Mouse (Mus musculus) gastrocnemius, postnatal 4 days (tissue): Measurements from ENCODE around the gene Olfr1135. TPM values are rescaled to one million over a fixed set of nuclear protein-coding genes. Genes with fewer than 3 reads are reported as not detected.

ENCODE experiments used
- DNase-seq, 2 experiments: peaks; one replicate each; pipeline ENCODE4 v3.0.0; 2021 to 2022; ENCODE audit warnings: low spot score in 2 of 2, mixed read lengths in 2 of 2
- long read RNA-seq, 2 experiments: library from polyadenylated mRNA; stranded (forward); transcript quantifications; one replicate each; pipeline ENCODE4 v2.0.0; 2021
- total RNA-seq, 2 experiments: library from RNA; stranded (reverse); gene quantifications; 2 replicates each; pipeline ENCODE4 v1.2.3; 2021

Olfr1135 gene
- not detected for total RNA-seq
- long read RNA-seq, experiment 1, result 0 reads
- long read RNA-seq, experiment 2, result 0 reads

GRCm38 (mm10) chr2:87673564-87673963 lies at the start of gene Olfr1135:
Gene Olfr1135, minus strand, starts transcription at chr2:87673664.
- DNase-seq, result no peak

GRCm38 (mm10) chr2:87713079-87713478 lies 39.6 kb upstream of the Olfr1135 start, which contains the start of gene Olfr1137:
Gene Olfr1137, minus strand, starts transcription at chr2:87713179.
- DNase-seq, result no peak

- DNase-seq, result no peak
Measured at GRCm38 (mm10) chr2:87693847-87694246, 20.4 kb upstream of the Olfr1135 start, which contains the start of gene Olfr1136. Gene Olfr1136, minus strand, starts transcription at chr2:87693947.

- DNase-seq, result no peak
Measured at GRCm38 (mm10) chr2:87658360-87658759, 15.1 kb downstream of the Olfr1135 start, which contains the start of gene Olfr1134. Gene Olfr1134, minus strand, starts transcription at chr2:87658460.

- no peak for DNase-seq
Measured at GRCm38 (mm10) chr2:87647274-87647673, 26.2 kb downstream of the Olfr1135 start, which contains the start of gene Olfr1133. Gene Olfr1133, minus strand, starts transcription at chr2:87647374.

- DNase-seq, result no peak
Measured at GRCm38 (mm10) chr2:87642441-87642840, 31.0 kb downstream of the Olfr1135 start.

- no peak for DNase-seq
Measured at GRCm38 (mm10) chr2:87637435-87637834, 36.0 kb downstream of the Olfr1135 start, which contains the start of gene Olfr1132. Gene Olfr1132, minus strand, starts transcription at chr2:87637535.

GRCm38 (mm10) chr2:87626804-87627203 lies 46.7 kb downstream of the Olfr1135 start, which contains the start of gene Olfr1131:
Gene Olfr1131, plus strand, starts transcription at chr2:87627104.
- DNase-seq, result no peak

Other genes with a start within 250 kb of the Olfr1135 start
- not detected for gene Olfr1124, start 243.4 kb downstream of the Olfr1135 start, total RNA-seq
- gene Olfr1126, start 219.7 kb downstream of the Olfr1135 start, total RNA-seq, result not detected
- not detected for gene Pramel7, start 176.6 kb downstream of the Olfr1135 start, total RNA-seq
- gene Pramel6, start 167.1 kb downstream of the Olfr1135 start, total RNA-seq, result not detected
- not detected for gene Olfr153, start 141.9 kb downstream of the Olfr1135 start, total RNA-seq
- not detected for gene Olfr1128, start 128.1 kb downstream of the Olfr1135 start, total RNA-seq
- not detected for gene Olfr1129, start 99.8 kb downstream of the Olfr1135 start, total RNA-seq
- not detected for gene Olfr1130, start 67.5 kb downstream of the Olfr1135 start, total RNA-seq
- gene Olfr1131, start 46.6 kb downstream of the Olfr1135 start, total RNA-seq, result not detected
- not detected for gene Olfr1132, start 36.1 kb downstream of the Olfr1135 start, total RNA-seq
- not detected for gene Olfr1133, start 26.3 kb downstream of the Olfr1135 start, total RNA-seq
- not detected for gene Olfr1134, start 15.2 kb downstream of the Olfr1135 start, total RNA-seq
- not detected for gene Olfr1136, start 20.3 kb upstream of the Olfr1135 start, total RNA-seq
- gene Olfr1137, start 39.5 kb upstream of the Olfr1135 start, total RNA-seq, result not detected
- gene Olfr1138, start 66.3 kb upstream of the Olfr1135 start, total RNA-seq, result not detected
- gene Olfr1140, start 70.1 kb upstream of the Olfr1135 start, total RNA-seq, result not detected
- not detected for gene Olfr1141, start 80.3 kb upstream of the Olfr1135 start, total RNA-seq
- gene Olfr152, start 105.8 kb upstream of the Olfr1135 start, total RNA-seq, result not detected
- not detected for gene Olfr1143, start 126.9 kb upstream of the Olfr1135 start, total RNA-seq
- not detected for gene Olfr1145, start 136.2 kb upstream of the Olfr1135 start, total RNA-seq
- gene Olfr1148, start 156.9 kb upstream of the Olfr1135 start, total RNA-seq, result not detected
- not detected for gene Olfr1150-ps1, start 170.3 kb upstream of the Olfr1135 start, total RNA-seq
- not detected for gene Olfr1151, start 182.2 kb upstream of the Olfr1135 start, total RNA-seq
- gene Olfr1152, start 192.8 kb upstream of the Olfr1135 start, total RNA-seq, result not detected
- gene Olfr1153, start 221.3 kb upstream of the Olfr1135 start, total RNA-seq, result not detected
- gene Olfr1154, start 231.5 kb upstream of the Olfr1135 start, total RNA-seq, result not detected